ENCODE assay signal across 8 mouse cellular contexts in the genomic region with DNA sequence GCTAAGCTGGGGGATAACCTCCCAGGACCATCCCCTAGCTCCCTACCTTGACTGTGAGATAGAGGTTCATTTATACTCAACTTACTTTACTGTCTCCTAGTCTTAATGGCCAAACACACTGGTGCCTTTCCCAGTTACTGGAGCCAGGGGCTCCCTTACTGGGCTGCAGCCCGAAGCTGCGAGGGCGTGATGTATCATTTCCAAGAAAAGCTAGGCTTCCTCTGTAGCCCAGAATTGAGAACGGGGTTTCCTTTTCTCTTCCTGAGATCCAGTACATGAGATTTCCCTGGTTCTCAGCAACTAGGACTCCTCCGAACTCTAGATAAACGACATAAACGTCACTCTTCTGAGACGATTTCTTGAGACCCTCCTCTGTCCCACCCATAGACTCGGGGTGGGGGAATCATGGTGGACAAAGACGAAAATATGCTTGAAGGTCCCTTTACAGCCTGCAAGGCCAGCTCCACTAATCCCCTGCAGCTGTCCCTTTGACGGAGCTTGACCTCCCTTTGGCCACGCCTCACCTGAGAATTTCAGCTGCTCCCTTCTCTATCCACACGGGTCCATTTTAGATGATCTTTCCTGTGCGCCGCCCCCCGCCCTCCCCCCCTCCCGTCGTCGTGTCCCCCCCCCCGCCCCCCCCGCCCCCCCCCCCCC. TPM values are rescaled to one million over a fixed set of nuclear protein-coding genes. Genes with fewer than 3 reads are reported as not detected.
A peak's percentile ranks its signal among the peaks of the same experiment; 100 is the strongest.
DNase-seq lines count a peak whose midpoint lies in the region; ATAC-seq and TF ChIP-seq lines count a peak whose summit lies in the region.

No protein-coding gene starts in this region.

- no peak for DNase-seq in forebrain, embryonic 10.5 days (ENCODE audit: extremely low spot score, low spot score)
- DNase-seq in forebrain, postnatal 0 days, result no peak
- DNase-seq in left cerebral cortex, adult 2 months (ENCODE audit: extremely low spot score in 1 of 2, low spot score in 2 of 2), result no peak
- no peak for DNase-seq in left cerebral cortex, postnatal 10 days (ENCODE audit: extremely low spot score in 1 of 2, low spot score in 2 of 2)
- DNase-seq in layer of hippocampus, postnatal 36 days, result no peak
- DNase-seq in B cell, adult 2 months, result no peak

- H3K27ac ChIP-seq in forebrain, embryonic 10.5 days, result peak overlapping the region; percentile 40; the same call in 1 of the 2 replicates
- no peak overlapping the region for H3K27ac ChIP-seq in forebrain, postnatal 0 days (ENCODE audit: low read depth, low read length)
- H3K27ac ChIP-seq in left cerebral cortex, adult 2 months, result no peak overlapping the region
- no peak overlapping the region for H3K27ac ChIP-seq in heart, embryonic 15.5 days
- H3K27ac ChIP-seq in midbrain, embryonic 15.5 days, result no peak overlapping the region

- H3K9ac ChIP-seq in forebrain, postnatal 0 days, result no peak overlapping the region
- no peak overlapping the region for H3K9ac ChIP-seq in heart, embryonic 15.5 days
- no peak overlapping the region for H3K9ac ChIP-seq in midbrain, embryonic 15.5 days

- no peaks in the 10 kb centered on the region for H3K27me3 ChIP-seq in forebrain, embryonic 10.5 days (ENCODE audit: poor library complexity, severe bottlenecking)
- no peaks in the 10 kb centered on the region for H3K27me3 ChIP-seq in forebrain, postnatal 0 days (ENCODE audit: insufficient read depth, low read length)
- H3K27me3 ChIP-seq in heart, embryonic 15.5 days, result no peaks in the 10 kb centered on the region
- H3K27me3 ChIP-seq in midbrain, embryonic 15.5 days (replicated peaks), result no peaks in the 10 kb centered on the region

- no peak for TF ChIP-seq CTCF in forebrain, postnatal 0 days (IDR thresholded peaks at IDR 0.05; ENCODE audit: low read depth)
- TF ChIP-seq CTCF in left cerebral cortex, adult 2 months (IDR thresholded peaks at IDR 0.05), result no peak

- no peak for ATAC-seq in forebrain, postnatal 0 days
- no peak for ATAC-seq in heart, embryonic 15.5 days (replicated peaks; ENCODE audit: insufficient number of reproducible peaks, insufficient read depth, low FRiP score, low read depth)
- ATAC-seq in midbrain, embryonic 15.5 days (replicated peaks), result no peak

- WGBS in forebrain, embryonic 10.5 days, result 40% methylated on average over 17 of the region's 21 CpGs
- 41% methylated on average over 16 of the region's 21 CpGs for WGBS in forebrain, postnatal 0 days
- 30% methylated on average over 17 of the region's 21 CpGs for WGBS in heart, embryonic 15.5 days
- 33% methylated on average over 13 of the region's 21 CpGs for WGBS in midbrain, embryonic 15.5 days

- peaks cover 37% of the 10 kb centered on the region for H3K4me1 ChIP-seq in forebrain, embryonic 10.5 days
- no peaks in the 10 kb centered on the region for H3K4me1 ChIP-seq in forebrain, postnatal 0 days (ENCODE audit: insufficient read depth)
- peaks cover 15% of the 10 kb centered on the region for H3K4me1 ChIP-seq in heart, embryonic 15.5 days (replicated peaks)
- H3K4me1 ChIP-seq in midbrain, embryonic 15.5 days, result no peaks in the 10 kb centered on the region

- H3K4me2 ChIP-seq in forebrain, postnatal 0 days (ENCODE audit: low read depth), result no peak overlapping the region; the same call in 1 of the 2 replicates
- peak overlapping the region; percentile 50 for H3K4me2 ChIP-seq in heart, embryonic 15.5 days
- peak overlapping the region; percentile 37 for H3K4me2 ChIP-seq in midbrain, embryonic 15.5 days

- no peak overlapping the region; the same call in 1 of the 2 replicates for H3K4me3 ChIP-seq in forebrain, embryonic 10.5 days
- H3K4me3 ChIP-seq in forebrain, postnatal 0 days (ENCODE audit: low read depth, low read length), result no peak overlapping the region
- H3K4me3 ChIP-seq in left cerebral cortex, adult 2 months, result peak overlapping the region; percentile 34
- H3K4me3 ChIP-seq in heart, embryonic 15.5 days, result peak overlapping the region; percentile 25; the same call in 1 of the 2 replicates
- peak overlapping the region; percentile 19; the same call in 1 of the 2 replicates for H3K4me3 ChIP-seq in midbrain, embryonic 15.5 days

- intact Hi-C loops in left cerebral cortex, adult 2 months (cut with DNase I), result no loop called here
- intact Hi-C loops in left cerebral cortex, postnatal 10 days (cut with DNase I), result no loop called here

- no peaks in the 10 kb centered on the region for H3K36me3 ChIP-seq in forebrain, embryonic 10.5 days (replicated peaks)
- no peaks in the 10 kb centered on the region for H3K36me3 ChIP-seq in forebrain, postnatal 0 days (ENCODE audit: insufficient read depth)
- no peaks in the 10 kb centered on the region for H3K36me3 ChIP-seq in heart, embryonic 15.5 days
- H3K36me3 ChIP-seq in midbrain, embryonic 15.5 days (replicated peaks), result no peaks in the 10 kb centered on the region

- no peaks in the 10 kb centered on the region for H3K9me3 ChIP-seq in forebrain, embryonic 10.5 days
- no peaks in the 10 kb centered on the region for H3K9me3 ChIP-seq in forebrain, postnatal 0 days (ENCODE audit: low read length)
- no peaks in the 10 kb centered on the region for H3K9me3 ChIP-seq in heart, embryonic 15.5 days (replicated peaks)
- no peaks in the 10 kb centered on the region for H3K9me3 ChIP-seq in midbrain, embryonic 15.5 days

RNA-seq across cellular contexts. Expression of a gene that starts 28.5 kb away (rescaled TPM):
- polyA plus RNA-seq in forebrain, embryonic 10.5 days (2016; fragmentation: Nextera tagmentation; extraction: Ambion mirVana), result 178 and 181 TPM in 2 replicates
- total RNA-seq in forebrain, postnatal 0 days (2014; rRNA removed), result 168 and 184 TPM in 2 replicates
- polyA plus RNA-seq in forebrain, postnatal 0 days (2015; fragmentation: Nextera tagmentation; extraction: Ambion mirVana), result 270 and 278 TPM in 2 replicates
- 100 to 1,000 TPM; 166 to 168 TPM for total RNA-seq in left cerebral cortex, adult 2 months (2021)
- 100 to 1,000 TPM; 175 to 177 TPM for total RNA-seq in left cerebral cortex, postnatal 10 days (2021)
- polyA plus RNA-seq in heart, embryonic 15.5 days (2015; fragmentation: Nextera tagmentation; extraction: Ambion mirVana), result 287 and 312 TPM in 2 replicates
- 171 and 181 TPM in 2 replicates for polyA plus RNA-seq in midbrain, embryonic 15.5 days (2015; fragmentation: Nextera tagmentation; extraction: Ambion mirVana)
- 100 to 1,000 TPM; 211 to 225 TPM for total RNA-seq in layer of hippocampus, postnatal 36 days (2021)

RNA-seq across cellular contexts. Expression of a gene that starts 54.7 kb away (rescaled TPM):
- polyA plus RNA-seq in forebrain, embryonic 10.5 days (2016; fragmentation: Nextera tagmentation; extraction: Ambion mirVana), result 5.9 and 7.0 TPM in 2 replicates
- total RNA-seq in forebrain, postnatal 0 days (2014; rRNA removed), result 0.15 and 0.57 TPM in 2 replicates
- 0.15 and 0.18 TPM in 2 replicates for polyA plus RNA-seq in forebrain, postnatal 0 days (2015; fragmentation: Nextera tagmentation; extraction: Ambion mirVana)
- under 1 TPM in 1 of 2 experiments, not detected in 1; 0.12 TPM for total RNA-seq in left cerebral cortex, adult 2 months (2021)
- total RNA-seq in left cerebral cortex, postnatal 10 days (2021), result under 1 TPM; 0.17 to 0.18 TPM
- 0.39 and 1.0 TPM in 2 replicates for polyA plus RNA-seq in heart, embryonic 15.5 days (2015; fragmentation: Nextera tagmentation; extraction: Ambion mirVana)
- 0.19 TPM in 1 of 2 replicates, not detected in the other for polyA plus RNA-seq in midbrain, embryonic 15.5 days (2015; fragmentation: Nextera tagmentation; extraction: Ambion mirVana)
- not detected for total RNA-seq in layer of hippocampus, postnatal 36 days (2021)

Comparison
In these comparisons a context has a peak if more than half of its experiments do, and no peak if none do; other contexts are left out.
1. H3K4me3 ChIP-seq: peak in left cerebral cortex, adult 2 months (single experiment), heart, embryonic 15.5 days (single experiment) and midbrain, embryonic 15.5 days (single experiment); none in forebrain, embryonic 10.5 days (single experiment) and forebrain, postnatal 0 days (single experiment).